Mouse (Mus musculus): ENCODE data around the gene Jak2. TPM values are rescaled to one million over a fixed set of nuclear protein-coding genes. Genes with fewer than 3 reads are reported as not detected.

Gene Jak2
- polyA plus RNA-seq, 1 experiment, result 14.5 TPM

- no peaks in the 10 kb centered on the region for H3K36me3 ChIP-seq (ENCODE audit: control insufficient read depth, insufficient read depth, low read length)
- TF ChIP-seq CTCF (IDR thresholded peaks at IDR 0.05; ENCODE audit: extremely low read depth, insufficient read length, insufficient replicate concordance, low read depth, low read length), result no peak
- no peak for TF ChIP-seq POLR2A (IDR thresholded peaks at IDR 0.05; ENCODE audit: low read depth, low read length)
- 43% methylated on average over 9 of the region's 9 CpGs for WGBS
- H3K4me3 ChIP-seq (ENCODE audit: low read depth, low read length), result no peak overlapping the region
- H3K4me1 ChIP-seq (ENCODE audit: control insufficient read depth, insufficient read depth, insufficient read length, low read length), result peaks cover 37% of the 10 kb centered on the region; the same call in 1 of the 2 replicates
- H3K27me3 ChIP-seq (ENCODE audit: control insufficient read depth, insufficient read depth, low read length), result no peaks in the 10 kb centered on the region
- peak overlapping the region; percentile 94 for H3K27ac ChIP-seq (ENCODE audit: insufficient read depth, low read depth, low read length)
Observed at GRCm38 (mm10) chr19:29236658-29237385, 14.8 kb upstream of the Jak2 start.

GRCm38 (mm10) chr19:29238171-29238570 lies 13.5 kb upstream of the Jak2 start:
- H3K27ac ChIP-seq (ENCODE audit: insufficient read depth, low read depth, low read length), result peak overlapping the region; percentile 57
- H3K36me3 ChIP-seq (ENCODE audit: control insufficient read depth, insufficient read depth, low read length), result no peaks in the 10 kb centered on the region
- no peaks in the 10 kb centered on the region for H3K27me3 ChIP-seq (ENCODE audit: control insufficient read depth, insufficient read depth, low read length)
- peaks cover 36% of the 10 kb centered on the region; the same call in 1 of the 2 replicates for H3K4me1 ChIP-seq (ENCODE audit: control insufficient read depth, insufficient read depth, insufficient read length, low read length)
- TF ChIP-seq POLR2A (IDR thresholded peaks at IDR 0.05; ENCODE audit: low read depth, low read length) (no peak), CTCF (IDR thresholded peaks at IDR 0.05; ENCODE audit: extremely low read depth, insufficient read length, insufficient replicate concordance, low read depth, low read length) (no peak)
- 44% methylated on average over 9 of the region's 9 CpGs for WGBS
- no peak overlapping the region for H3K4me3 ChIP-seq (ENCODE audit: low read depth, low read length)

DNA sequence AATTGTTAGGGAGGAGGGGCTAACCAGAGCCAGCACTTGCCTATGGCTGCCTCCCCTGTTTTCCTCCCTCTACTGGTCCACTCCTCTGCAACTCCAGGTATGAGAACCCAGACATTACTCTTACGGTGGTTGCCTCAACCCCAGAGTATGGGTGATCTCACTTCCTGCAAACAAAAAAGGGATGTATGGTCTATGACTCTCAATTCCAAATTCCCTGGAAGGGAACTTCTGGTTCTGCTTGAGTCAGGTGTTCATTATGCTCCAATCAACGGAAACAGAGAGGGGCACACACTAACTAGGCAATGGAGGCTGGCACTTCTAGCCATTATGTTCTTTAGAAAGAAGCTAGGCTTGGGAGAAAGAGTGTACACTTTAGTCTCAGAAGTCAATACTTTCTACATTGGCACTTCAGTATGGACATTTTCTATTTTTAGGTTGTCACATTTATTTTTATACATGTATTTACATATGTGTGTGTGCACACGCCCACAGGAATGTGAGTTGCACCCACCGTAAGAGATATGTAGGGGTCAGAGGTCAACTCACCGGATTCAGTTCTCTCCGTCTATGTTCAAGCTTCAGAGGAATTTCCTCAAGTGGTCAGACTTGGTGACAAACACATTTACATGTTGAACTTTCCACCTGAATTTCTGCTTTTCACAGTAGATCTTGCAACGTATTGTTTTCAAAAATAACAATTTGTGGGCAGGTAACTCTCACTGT lies 12.0 kb upstream of the Jak2 start:
- 42% methylated on average over 7 of the region's 7 CpGs for WGBS

GRCm38 (mm10) chr19:29240676-29241075 lies 11.0 kb upstream of the Jak2 start:
- 45% methylated on average over 2 of the region's 2 CpGs for WGBS
- H3K27ac ChIP-seq (ENCODE audit: insufficient read depth, low read depth, low read length), result no peak overlapping the region
- H3K4me3 ChIP-seq (ENCODE audit: low read depth, low read length), result no peak overlapping the region
- H3K36me3 ChIP-seq (ENCODE audit: control insufficient read depth, insufficient read depth, low read length), result no peaks in the 10 kb centered on the region
- H3K4me1 ChIP-seq (ENCODE audit: control insufficient read depth, insufficient read depth, insufficient read length, low read length), result peaks cover 31% of the 10 kb centered on the region; the same call in 1 of the 2 replicates
- TF ChIP-seq CTCF (IDR thresholded peaks at IDR 0.05; ENCODE audit: extremely low read depth, insufficient read length, insufficient replicate concordance, low read depth, low read length) (no peak), POLR2A (IDR thresholded peaks at IDR 0.05; ENCODE audit: low read depth, low read length) (no peak)
- no peaks in the 10 kb centered on the region for H3K27me3 ChIP-seq (ENCODE audit: control insufficient read depth, insufficient read depth, low read length)

More for the DNA sequence above, 12.0 kb upstream of the Jak2 start:
- Histone ChIP-seq H3K4me3 (ENCODE audit: low read depth, low read length) (no peak overlapping the region), H3K36me3 (ENCODE audit: control insufficient read depth, insufficient read depth, low read length) (no peaks in the 10 kb centered on the region), H3K27ac (ENCODE audit: insufficient read depth, low read depth, low read length) (peak overlapping the region; percentile 3), H3K27me3 (ENCODE audit: control insufficient read depth, insufficient read depth, low read length) (no peaks in the 10 kb centered on the region), H3K4me1 (ENCODE audit: control insufficient read depth, insufficient read depth, insufficient read length, low read length) (peaks cover 33% of the 10 kb centered on the region; the same call in 1 of the 2 replicates)
- TF ChIP-seq POLR2A (IDR thresholded peaks at IDR 0.05; ENCODE audit: low read depth, low read length), result no peak
- TF ChIP-seq CTCF (IDR thresholded peaks at IDR 0.05; ENCODE audit: extremely low read depth, insufficient read length, insufficient replicate concordance, low read depth, low read length), result no peak

DNA sequence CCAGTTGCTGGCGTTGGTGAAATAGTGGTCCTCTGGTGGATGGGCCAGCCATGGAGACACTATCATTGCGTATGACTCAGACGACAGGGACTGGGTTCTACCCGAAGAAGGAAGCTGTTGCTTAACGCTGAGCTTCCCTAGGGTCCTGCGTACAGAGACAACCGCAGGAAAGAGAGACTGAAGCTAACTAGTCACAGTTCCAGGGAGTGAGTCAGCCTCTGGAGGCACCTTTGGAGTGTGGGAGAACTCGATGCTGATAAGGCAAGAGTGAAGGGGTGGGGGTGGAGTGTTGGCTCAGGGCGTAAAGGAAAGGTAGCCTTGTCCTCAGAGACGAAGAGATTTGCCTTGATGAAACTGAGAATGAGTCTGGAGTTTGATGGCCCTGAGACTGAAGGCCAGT lies 10.0 kb upstream of the Jak2 start:
- no peak for TF ChIP-seq CTCF (IDR thresholded peaks at IDR 0.05; ENCODE audit: extremely low read depth, insufficient read length, insufficient replicate concordance, low read depth, low read length)
- no peak for TF ChIP-seq POLR2A (IDR thresholded peaks at IDR 0.05; ENCODE audit: low read depth, low read length)
- H3K4me3 ChIP-seq (ENCODE audit: low read depth, low read length), result peak overlapping the region; percentile 22; the same call in 1 of the 2 replicates
- H3K27me3 ChIP-seq (ENCODE audit: control insufficient read depth, insufficient read depth, low read length), result no peaks in the 10 kb centered on the region
- H3K4me1 ChIP-seq (ENCODE audit: control insufficient read depth, insufficient read depth, insufficient read length, low read length), result peaks cover 30% of the 10 kb centered on the region; the same call in 1 of the 2 replicates
- H3K36me3 ChIP-seq (ENCODE audit: control insufficient read depth, insufficient read depth, low read length), result no peaks in the 10 kb centered on the region
- 27% methylated on average over 10 of the region's 10 CpGs for WGBS
- peak overlapping the region; percentile 82 for H3K27ac ChIP-seq (ENCODE audit: insufficient read depth, low read depth, low read length)

- no peak overlapping the region for H3K4me3 ChIP-seq (ENCODE audit: low read depth, low read length)
- 24% methylated on average over 4 of the region's 4 CpGs for WGBS
- peaks cover 2% of the 10 kb centered on the region; the same call in 1 of the 2 replicates for H3K36me3 ChIP-seq (ENCODE audit: control insufficient read depth, insufficient read depth, low read length)
- TF ChIP-seq POLR2A (IDR thresholded peaks at IDR 0.05; ENCODE audit: low read depth, low read length) (no peak), CTCF (IDR thresholded peaks at IDR 0.05; ENCODE audit: extremely low read depth, insufficient read length, insufficient replicate concordance, low read depth, low read length) (no peak)
- no peaks in the 10 kb centered on the region for H3K27me3 ChIP-seq (ENCODE audit: control insufficient read depth, insufficient read depth, low read length)
- H3K27ac ChIP-seq (ENCODE audit: insufficient read depth, low read depth, low read length), result peak overlapping the region; percentile 94
- peaks cover 10% of the 10 kb centered on the region; the same call in 1 of the 2 replicates for H3K4me1 ChIP-seq (ENCODE audit: control insufficient read depth, insufficient read depth, insufficient read length, low read length)
Observed at GRCm38 (mm10) chr19:29249933-29250332, 1.7 kb upstream of the Jak2 start.
